In the genomic region with DNA sequence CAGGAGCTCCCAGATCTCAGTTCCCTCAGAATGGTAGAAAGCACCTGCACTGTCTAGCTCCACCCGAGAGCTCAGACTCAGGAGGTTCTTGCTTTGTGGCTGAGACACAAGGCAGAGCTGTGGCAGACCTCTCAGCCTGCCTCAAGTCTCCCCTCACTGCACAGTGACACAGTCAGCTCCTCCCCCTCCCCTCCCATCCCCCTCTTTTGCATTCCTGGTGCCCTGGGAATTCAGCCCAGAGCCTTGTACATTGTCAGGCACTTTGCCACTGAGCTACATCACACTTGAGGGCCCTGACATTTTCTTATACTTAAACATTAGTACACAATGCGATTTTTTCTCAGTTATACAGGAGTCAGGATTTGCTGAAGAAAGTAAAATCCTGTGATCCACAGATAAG, we compare ENCODE assay signal across 13 mouse cellular contexts. TPM values are rescaled to one million over a fixed set of nuclear protein-coding genes. Genes with fewer than 3 reads are reported as not detected.
A peak's percentile ranks its signal among the peaks of the same experiment; 100 is the strongest.
DNase-seq lines count a peak whose midpoint lies in the region; ATAC-seq and TF ChIP-seq lines count a peak whose summit lies in the region.
"Had no signal": no experiment of that assay in that cellular context is flagged by ENCODE, and none has a peak within 500 bp of the region (broad histone marks: within the 10 kb centered on the region; RNA-seq: fewer than 3 reads in every experiment).

No protein-coding gene starts in this region.

- H3K27me3 ChIP-seq in lung, embryonic 16.5 days (ENCODE audit: control insufficient read depth, insufficient read depth, low read depth, low read length): no peaks in the 10 kb centered on the region
- H3K27me3 ChIP-seq in forebrain, embryonic 14.5 days (replicated peaks; ENCODE audit: control insufficient read depth, insufficient read depth, low read length): no peaks in the 10 kb centered on the region
- H3K27me3 ChIP-seq: limb, embryonic 13.5 days had no signal

- H3K27ac ChIP-seq in lung, embryonic 16.5 days (ENCODE audit: low read length): 0 out of 2 replicates have a peak overlapping the region, but pooled peaks have one; percentile 8
- no peak overlapping the region for H3K27ac ChIP-seq in forebrain, embryonic 14.5 days (ENCODE audit: low read depth, low read length)
- H3K27ac ChIP-seq in left cerebral cortex, adult 2 months: no peak overlapping the region
- H3K27ac ChIP-seq: limb, embryonic 13.5 days had no signal

- WGBS in lung, embryonic 16.5 days: 32% methylated on average over 2 of the region's 2 CpGs
- 36% methylated on average over 2 of the region's 2 CpGs for WGBS in forebrain, embryonic 14.5 days

- H3K4me3 ChIP-seq in lung, embryonic 16.5 days (ENCODE audit: low read length): no peak overlapping the region
- H3K4me3 ChIP-seq in forebrain, embryonic 14.5 days (ENCODE audit: low read depth, low read length): no peak overlapping the region
- no peak overlapping the region for H3K4me3 ChIP-seq in left cerebral cortex, adult 2 months
- H3K4me3 ChIP-seq: limb, embryonic 13.5 days had no signal

- H3K4me2 ChIP-seq in lung, embryonic 16.5 days (ENCODE audit: low read depth, low read length): no peak overlapping the region
- H3K4me2 ChIP-seq in forebrain, embryonic 14.5 days (ENCODE audit: low read length): no peak overlapping the region
- H3K4me2 ChIP-seq: limb, embryonic 13.5 days had no signal

- intact Hi-C loops in left cerebral cortex, adult 2 months (cut with DNase I): no loop called here

- DNase-seq in adrenal gland, postnatal 14 days: peak; percentile 28
- no peak for DNase-seq in adrenal gland, adult 2 months
- no peak for DNase-seq in lung, postnatal 4 days
- peak; percentile 73 for DNase-seq in forebrain, embryonic 14.5 days (ENCODE audit: low spot score)
- DNase-seq in retina, embryonic 14.5 days (ENCODE audit: low spot score): peak; percentile 37
- no peak for DNase-seq in left cerebral cortex, adult 11 months (ENCODE audit: low spot score)
- DNase-seq in left cerebral cortex, adult 2 months (ENCODE audit: extremely low spot score in 1 of 2, low spot score in 2 of 2): no peak
- DNase-seq: cerebellum, postnatal 25 days; kidney, postnatal 14 days; spleen, adult 18-20 months had no signal

- H3K4me1 ChIP-seq in lung, embryonic 16.5 days (replicated peaks; ENCODE audit: control insufficient read depth, insufficient read depth, low read length): peaks cover 5% of the 10 kb centered on the region; the same call in 1 of the 2 replicates
- no peaks in the 10 kb centered on the region; the same call in 1 of the 2 replicates for H3K4me1 ChIP-seq in forebrain, embryonic 14.5 days (ENCODE audit: control insufficient read depth, insufficient read depth, low read length)
- H3K4me1 ChIP-seq: limb, embryonic 13.5 days had no signal

- no peaks in the 10 kb centered on the region for H3K9me3 ChIP-seq in lung, embryonic 16.5 days (ENCODE audit: control insufficient read depth, low read length)
- H3K9me3 ChIP-seq in forebrain, embryonic 14.5 days (replicated peaks; ENCODE audit: control insufficient read depth, low read length): no peaks in the 10 kb centered on the region
- H3K9me3 ChIP-seq: limb, embryonic 13.5 days had no signal

- ATAC-seq in lung, embryonic 16.5 days (ENCODE audit: low read depth): peak; percentile 81
- ATAC-seq in forebrain, embryonic 14.5 days: 0 out of 2 replicates have a peak, but pooled peaks have one; percentile 23

- no peak for TF ChIP-seq CTCF in left cerebral cortex, adult 2 months (IDR thresholded peaks at IDR 0.05)

- no peaks in the 10 kb centered on the region for H3K36me3 ChIP-seq in lung, embryonic 16.5 days (ENCODE audit: control insufficient read depth, insufficient read depth, low read length)
- H3K36me3 ChIP-seq in forebrain, embryonic 14.5 days (ENCODE audit: control insufficient read depth, insufficient read depth, low read length): no peaks in the 10 kb centered on the region
- H3K36me3 ChIP-seq: limb, embryonic 13.5 days had no signal

- H3K9ac ChIP-seq in lung, embryonic 16.5 days (ENCODE audit: low read length): no peak overlapping the region
- H3K9ac ChIP-seq in forebrain, embryonic 14.5 days (ENCODE audit: low read length): no peak overlapping the region
- H3K9ac ChIP-seq: limb, embryonic 13.5 days had no signal

RNA-seq across cellular contexts. Expression of gene Ccdc69, which starts 8.9 kb away (rescaled TPM):
- 8.3 and 12.2 TPM in 2 replicates for total RNA-seq in adrenal gland, postnatal 14 days (2021)
- total RNA-seq in adrenal gland, adult 2 months (2021): 10 to 100 TPM in 1 of 2 experiments, 1 to 10 TPM in 1; 9.5 to 14.8 TPM
- polyA plus RNA-seq in adrenal gland, adult 2 months (2012; rRNA removed): 1.9 and 2.1 TPM in 2 replicates
- polyA plus RNA-seq in lung, embryonic 16.5 days (2015; fragmentation: Nextera tagmentation; extraction: Ambion mirVana): 3.5 and 3.8 TPM in 2 replicates
- 0.20 and 0.56 TPM in 2 replicates for polyA plus RNA-seq in forebrain, embryonic 14.5 days (2014; fragmentation: Nextera tagmentation; extraction: Ambion mirVana)
- total RNA-seq in left cerebral cortex, adult 2 months (2021): under 1 TPM in 1 of 2 experiments, not detected in 1; 0.32 TPM
- polyA plus RNA-seq: neural tube, embryonic 14.5 days had no signal

RNA-seq across cellular contexts. Expression of gene Gm2a, which starts 28.9 kb away (rescaled TPM):
- total RNA-seq in adrenal gland, postnatal 14 days (2021): 104 and 106 TPM in 2 replicates
- 100 to 1,000 TPM; 232 to 283 TPM for total RNA-seq in adrenal gland, adult 2 months (2021)
- polyA plus RNA-seq in adrenal gland, adult 2 months (2012; rRNA removed): 146 and 187 TPM in 2 replicates
- polyA plus RNA-seq in lung, embryonic 16.5 days (2015; fragmentation: Nextera tagmentation; extraction: Ambion mirVana): 22.8 TPM in 2 replicates
- polyA plus RNA-seq in forebrain, embryonic 14.5 days (2014; fragmentation: Nextera tagmentation; extraction: Ambion mirVana): 22.5 and 22.8 TPM in 2 replicates
- 10 to 100 TPM; 30.6 to 30.7 TPM for total RNA-seq in left cerebral cortex, adult 2 months (2021)

RNA-seq across cellular contexts. Expression of gene Anxa6, which starts 35.8 kb away (rescaled TPM):
- 146 and 152 TPM in 2 replicates for total RNA-seq in adrenal gland, postnatal 14 days (2021)
- total RNA-seq in adrenal gland, adult 2 months (2021): 100 to 1,000 TPM; 116 to 185 TPM
- 54.6 and 58.7 TPM in 2 replicates for polyA plus RNA-seq in adrenal gland, adult 2 months (2012; rRNA removed)
- 406 and 415 TPM in 2 replicates for polyA plus RNA-seq in lung, embryonic 16.5 days (2015; fragmentation: Nextera tagmentation; extraction: Ambion mirVana)
- polyA plus RNA-seq in forebrain, embryonic 14.5 days (2014; fragmentation: Nextera tagmentation; extraction: Ambion mirVana): 41.6 and 48.5 TPM in 2 replicates
- 10 to 100 TPM; 85.5 to 86.7 TPM for total RNA-seq in left cerebral cortex, adult 2 months (2021)

Comparison
In these comparisons a context has a peak if more than half of its experiments do, and no peak if none do; other contexts are left out.
1. DNase-seq: peak in adrenal gland, postnatal 14 days (single experiment), forebrain, embryonic 14.5 days (single experiment) and retina, embryonic 14.5 days (single experiment); none in adrenal gland, adult 2 months (single experiment), lung, postnatal 4 days (0 of 2), left cerebral cortex, adult 11 months (single experiment) and left cerebral cortex, adult 2 months (0 of 2).